Mouse (Mus musculus): ENCODE measurements around the gene Ppp1r12a.
"Not testable (repeated sequence)": the region's sequence is repeated elsewhere in the genome, so short reads cannot be mapped to it uniquely, and the experiment has no call there.

Gene Ppp1r12a

GRCm38 (mm10) chr10:108198945-108199344 lies 37.0 kb downstream of the Ppp1r12a start:
- no peak for DNase-seq (ENCODE audit: low spot score)

- DNase-seq (ENCODE audit: low spot score), result no peak
These were observed 40.1 kb downstream of the Ppp1r12a start for GRCm38 (mm10) chr10:108202126-108202525.

GRCm38 (mm10) chr10:108203440-108203839 lies 41.4 kb downstream of the Ppp1r12a start:
- no peak for DNase-seq (ENCODE audit: low spot score)

- DNase-seq (ENCODE audit: low spot score), result no peak
These were observed 47.4 kb downstream of the Ppp1r12a start for GRCm38 (mm10) chr10:108209396-108209795.

GRCm38 (mm10) chr10:108224413-108224812 lies 62.4 kb downstream of the Ppp1r12a start:
- DNase-seq (ENCODE audit: low spot score), result no peak

GRCm38 (mm10) chr10:108237049-108237448 lies 75.1 kb downstream of the Ppp1r12a start:
- no peak for DNase-seq (ENCODE audit: low spot score)

- DNase-seq (ENCODE audit: low spot score), result no peak
These were observed 77.1 kb downstream of the Ppp1r12a start for GRCm38 (mm10) chr10:108239061-108239460.

GRCm38 (mm10) chr10:108250710-108251109 lies 88.7 kb downstream of the Ppp1r12a start:
- DNase-seq (ENCODE audit: low spot score), result no peak

GRCm38 (mm10) chr10:108251181-108251580 lies 89.2 kb downstream of the Ppp1r12a start:
- DNase-seq (ENCODE audit: low spot score), result no peak

GRCm38 (mm10) chr10:108255812-108256376 lies 93.9 kb downstream of the Ppp1r12a start:
- DNase-seq (ENCODE audit: low spot score), result no peak

- peak; percentile 24 for DNase-seq (ENCODE audit: low spot score)
These were observed 98.9 kb downstream of the Ppp1r12a start for GRCm38 (mm10) chr10:108260931-108261330.

- DNase-seq (ENCODE audit: low spot score), result no peak
These were observed 102.6 kb downstream of the Ppp1r12a start for GRCm38 (mm10) chr10:108264641-108265040.

- no peak for DNase-seq (ENCODE audit: low spot score)
These were observed 109.2 kb downstream of the Ppp1r12a start for GRCm38 (mm10) chr10:108271201-108271600.

- DNase-seq (ENCODE audit: low spot score), result no peak
These were observed 114.7 kb downstream of the Ppp1r12a start for GRCm38 (mm10) chr10:108276678-108277077.

- DNase-seq (ENCODE audit: low spot score), result no peak
These were observed 115.2 kb downstream of the Ppp1r12a start for GRCm38 (mm10) chr10:108277198-108277597.

- DNase-seq (ENCODE audit: low spot score), result not testable (repeated sequence)
These were observed 119.1 kb downstream of the Ppp1r12a start for GRCm38 (mm10) chr10:108281099-108281498.

- no peak for DNase-seq (ENCODE audit: low spot score)
These were observed 120.4 kb downstream of the Ppp1r12a start for GRCm38 (mm10) chr10:108282351-108282750.

- no peak for DNase-seq (ENCODE audit: low spot score)
These were observed 121.4 kb downstream of the Ppp1r12a start for GRCm38 (mm10) chr10:108283418-108283817.

- no peak for DNase-seq (ENCODE audit: low spot score)
These were observed 121.8 kb downstream of the Ppp1r12a start for GRCm38 (mm10) chr10:108283837-108284236.

- DNase-seq (ENCODE audit: low spot score), result no peak
These were observed 122.5 kb downstream of the Ppp1r12a start for GRCm38 (mm10) chr10:108284445-108284844.

- DNase-seq (ENCODE audit: low spot score), result no peak
These were observed 123.0 kb downstream of the Ppp1r12a start for GRCm38 (mm10) chr10:108284977-108285376.

- no peak for DNase-seq (ENCODE audit: low spot score)
These were observed 124.9 kb downstream of the Ppp1r12a start for GRCm38 (mm10) chr10:108286658-108287437.

- DNase-seq (ENCODE audit: low spot score), result no peak
These were observed 125.4 kb downstream of the Ppp1r12a start for GRCm38 (mm10) chr10:108287438-108287801.

- no peak for DNase-seq (ENCODE audit: low spot score)
These were observed 128.1 kb downstream of the Ppp1r12a start for GRCm38 (mm10) chr10:108290046-108290445.
